Mouse (Mus musculus) E14TG2a.4 (cell line): ENCODE measurements around the gene Ninj1.

Source experiments
- H3K27me3 ChIP-seq: 2 replicates; pipeline ENCODE4 v1.6.1; 2014; ENCODE audit warnings: low read length, control low read depth; ENCODE audit not compliant: insufficient read depth
- H3K36me3 ChIP-seq: 2 replicates; pipeline ENCODE4 v1.6.1; 2014; ENCODE audit warnings: low read length, control low read depth; ENCODE audit not compliant: insufficient read depth
- H3K4me1 ChIP-seq: replicated peaks from 2 replicates; pipeline ENCODE4 v1.6.1; 2014; ENCODE audit warnings: low read depth, low read length, control low read depth
- H3K4me3 ChIP-seq: replicated peaks from 2 replicates; pipeline ENCODE4 v1.5.1; 2014; ENCODE audit warnings: mild to moderate bottlenecking, low read length
- H3K9me3 ChIP-seq: 2 replicates; pipeline ENCODE4 v1.6.1; 2014; ENCODE audit warnings: low read length, control low read depth
- CTCF ChIP-seq: conservative IDR thresholded peaks from 2 replicates; pipeline ENCODE4 v1.5.1; 2014; ENCODE audit warnings: low read length
- NANOG ChIP-seq: IDR thresholded peaks from 2 replicates; pipeline ENCODE4 v1.6.1; 2014; ENCODE audit warnings: borderline replicate concordance, low read length, mixed read lengths
- POU5F1 ChIP-seq: IDR thresholded peaks from 2 replicates; pipeline ENCODE4 v1.6.1; 2014; ENCODE audit warnings: low read length, borderline replicate concordance

Ninj1 gene

DNA sequence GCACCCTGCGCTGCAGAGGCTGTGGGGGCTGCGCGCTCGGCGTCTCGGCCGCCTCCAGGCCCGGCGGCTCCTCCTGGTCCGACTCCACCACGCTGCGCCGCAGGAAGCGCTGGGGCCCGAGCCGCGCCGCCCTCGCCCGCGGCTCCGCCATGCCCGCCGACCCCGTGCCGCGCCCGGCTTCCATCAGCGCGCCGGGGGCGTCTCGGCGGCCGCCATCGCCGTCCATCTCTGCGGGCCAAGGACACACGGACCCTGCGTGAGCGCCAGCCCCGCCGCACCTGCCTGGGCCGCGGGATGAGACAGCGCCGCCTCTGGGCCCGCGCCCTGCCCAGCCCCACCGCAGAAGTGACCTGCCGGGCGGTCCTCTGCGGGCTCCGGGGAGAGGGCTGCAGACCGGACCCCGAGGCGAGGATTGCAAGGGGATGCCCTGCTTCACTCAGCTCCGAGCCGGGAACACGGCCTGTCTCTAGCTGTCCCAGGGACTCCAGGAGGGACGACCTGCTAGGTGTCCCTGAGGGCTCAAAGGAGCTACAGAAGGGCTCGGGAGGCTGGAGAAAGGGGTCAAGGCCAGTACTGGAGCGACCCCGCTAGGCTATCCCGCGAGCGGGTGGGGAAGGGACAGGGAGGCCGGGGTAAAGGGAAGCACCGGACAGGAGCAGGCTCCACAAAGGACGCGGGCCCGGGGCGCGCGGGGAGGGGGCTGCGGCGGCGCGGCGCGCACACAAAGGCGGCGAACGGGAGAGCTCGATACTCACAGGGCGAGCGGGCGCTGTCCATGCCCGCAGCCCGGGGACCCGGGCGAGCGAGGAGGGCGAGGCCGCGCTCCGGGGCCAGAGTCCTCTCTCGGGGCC, 40.1 kb upstream of the Ninj1 start:
- Histone ChIP-seq H3K4me3 (peak overlapping the region; percentile 83), H3K36me3 (no peaks in the 10 kb centered on the region), H3K27me3 (peaks cover 87% of the 10 kb centered on the region), H3K4me1 (peaks cover 16% of the 10 kb centered on the region), H3K9me3 (no peaks in the 10 kb centered on the region)
- no peak for TF ChIP-seq CTCF
- TF ChIP-seq NANOG: no peak
- no peak for TF ChIP-seq POU5F1

DNA sequence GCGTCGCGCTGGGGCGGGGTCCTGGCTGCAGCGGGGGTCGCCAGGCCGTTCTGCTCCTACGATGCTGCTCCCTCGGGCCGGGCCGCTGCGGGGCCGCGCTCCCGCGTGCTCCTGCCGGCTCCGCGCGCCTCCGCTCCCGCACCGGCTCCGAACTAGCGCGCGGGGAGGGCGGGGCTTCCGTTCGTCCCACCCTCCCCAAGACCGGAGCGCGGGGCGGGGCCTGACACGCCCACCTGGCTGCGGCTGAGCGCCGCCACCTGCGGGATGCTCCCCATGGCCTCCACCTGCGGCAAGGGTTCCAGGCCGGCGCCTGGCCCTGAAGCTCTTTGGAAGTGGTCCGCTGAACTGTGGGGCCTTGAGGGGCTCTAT, 39.4 kb upstream of the Ninj1 start, which contains the start of gene Wnk2:
Gene Wnk2, minus strand, starts transcription at position 157 of the 369 bp plus-strand sequence.
- Histone ChIP-seq H3K4me3 (peak within 1 kb of the TSS; percentile 83), H3K36me3 (no peaks in the 10 kb centered on the region), H3K27me3 (peaks cover 81% of the 10 kb centered on the region), H3K9me3 (no peaks in the 10 kb centered on the region), H3K4me1 (peaks cover 16% of the 10 kb centered on the region)
- TF ChIP-seq POU5F1 (no peak), CTCF (no peak), NANOG (no peak)

DNA sequence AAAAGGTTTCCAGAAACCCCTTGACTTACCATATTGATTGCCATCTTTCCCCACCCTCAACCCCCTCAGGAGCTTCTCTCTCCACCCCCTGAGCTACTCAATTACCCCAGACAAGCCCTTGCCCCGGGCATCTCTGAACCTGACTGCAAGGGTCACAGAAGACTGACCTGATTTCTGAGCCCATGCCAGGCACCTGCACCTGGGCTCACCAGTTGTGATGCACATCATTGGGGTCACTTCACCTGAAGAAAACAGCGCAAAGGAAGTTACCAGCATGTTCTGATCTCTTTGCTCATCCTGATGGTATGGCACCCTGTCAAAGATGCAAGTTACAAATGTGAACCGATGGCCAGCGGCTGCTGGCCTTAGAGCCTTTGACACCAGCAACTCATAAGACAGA, 38.6 kb upstream of the Ninj1 start:
- Histone ChIP-seq H3K4me3 (no peak overlapping the region), H3K27me3 (peaks cover 74% of the 10 kb centered on the region)
- TF ChIP-seq NANOG (no peak), POU5F1 (no peak), CTCF (no peak)

DNA sequence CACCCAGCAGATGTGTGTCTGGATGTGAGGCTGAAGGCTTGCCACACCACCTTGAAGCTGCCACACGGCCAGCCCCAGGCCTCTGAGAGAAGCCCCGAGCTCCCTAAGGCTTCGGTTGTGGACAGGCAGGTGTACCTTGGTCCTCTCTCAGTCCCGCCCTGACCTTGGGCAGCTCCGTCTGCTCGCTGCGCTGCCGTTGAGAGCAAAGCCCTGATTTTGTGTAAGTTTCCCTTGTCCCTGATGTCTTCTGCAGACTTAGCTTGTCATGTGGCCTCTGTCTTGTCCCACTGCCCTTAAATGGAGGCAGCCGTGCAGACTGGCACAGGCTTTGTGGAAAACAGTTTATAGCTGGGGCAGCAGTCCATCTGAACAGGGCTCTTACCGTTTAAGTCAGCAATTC, 33.3 kb upstream of the Ninj1 start:
- H3K36me3 ChIP-seq: no peaks in the 10 kb centered on the region
- TF ChIP-seq POU5F1 (no peak), CTCF (no peak), NANOG (no peak)

More for the DNA sequence above, 38.6 kb upstream of the Ninj1 start:
- H3K4me1 ChIP-seq: peaks cover 16% of the 10 kb centered on the region
- no peaks in the 10 kb centered on the region for H3K9me3 ChIP-seq
- H3K36me3 ChIP-seq: no peaks in the 10 kb centered on the region

GRCm38 (mm10) chr13:49154621-49155020, 32.7 kb upstream of the Ninj1 start:
- TF ChIP-seq CTCF (no peak), POU5F1 (no peak), NANOG (no peak)
- H3K36me3 ChIP-seq: no peaks in the 10 kb centered on the region

More for the DNA sequence above, 33.3 kb upstream of the Ninj1 start:
- Histone ChIP-seq H3K4me3 (no peak overlapping the region), H3K27me3 (peaks cover 40% of the 10 kb centered on the region), H3K9me3 (no peaks in the 10 kb centered on the region), H3K4me1 (peaks cover 9% of the 10 kb centered on the region)

GRCm38 (mm10) chr13:49156645-49157044, 30.6 kb upstream of the Ninj1 start:
- H3K36me3 ChIP-seq: no peaks in the 10 kb centered on the region
- H3K4me1 ChIP-seq: peaks cover 19% of the 10 kb centered on the region
- H3K4me3 ChIP-seq: no peak overlapping the region
- H3K9me3 ChIP-seq: no peaks in the 10 kb centered on the region
- TF ChIP-seq CTCF (peak; percentile 99), NANOG (no peak), POU5F1 (no peak)
- H3K27me3 ChIP-seq: peaks cover 17% of the 10 kb centered on the region

More at GRCm38 (mm10) chr13:49154621-49155020, 32.7 kb upstream of the Ninj1 start:
- Histone ChIP-seq H3K9me3 (no peaks in the 10 kb centered on the region), H3K4me3 (no peak overlapping the region), H3K27me3 (peaks cover 34% of the 10 kb centered on the region), H3K4me1 (peaks cover 12% of the 10 kb centered on the region)

DNA sequence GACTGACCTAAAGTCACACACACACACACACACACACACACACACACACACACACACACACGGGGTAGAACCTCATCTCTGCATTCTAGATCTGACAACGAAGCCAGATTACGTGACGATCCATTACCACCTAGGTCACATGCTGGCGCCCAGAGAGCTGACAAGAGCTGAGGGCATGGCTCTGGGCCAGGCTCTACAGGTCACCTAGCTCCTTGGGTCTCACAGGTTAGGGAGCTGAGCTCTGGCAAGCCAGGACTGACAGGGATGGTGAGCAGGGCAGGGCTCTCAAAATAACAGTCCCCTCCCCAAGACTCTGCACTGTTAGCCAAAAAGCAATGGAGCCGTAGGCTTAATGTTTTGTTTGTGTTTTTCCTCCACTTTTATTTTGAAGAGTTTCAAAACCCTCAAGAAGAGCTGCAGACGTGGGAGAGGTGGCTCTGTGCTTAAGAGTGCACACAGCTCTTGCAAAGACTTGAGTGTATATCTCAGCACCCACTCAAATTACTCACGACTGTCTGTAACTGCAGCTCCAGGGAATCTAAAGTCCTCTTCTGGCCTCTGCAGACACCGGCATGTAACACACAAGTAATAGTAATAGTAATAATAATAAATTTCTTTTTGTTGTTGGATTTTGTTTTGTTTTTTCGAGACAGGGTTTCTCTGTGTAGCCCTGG, 29.1 kb upstream of the Ninj1 start:
- no peak for TF ChIP-seq POU5F1
- TF ChIP-seq CTCF: no peak
- no peak for TF ChIP-seq NANOG
- H3K4me1 ChIP-seq: peaks cover 19% of the 10 kb centered on the region
- H3K9me3 ChIP-seq: no peaks in the 10 kb centered on the region
- no peak overlapping the region for H3K4me3 ChIP-seq
- no peaks in the 10 kb centered on the region for H3K36me3 ChIP-seq
- peaks cover 17% of the 10 kb centered on the region for H3K27me3 ChIP-seq

DNA sequence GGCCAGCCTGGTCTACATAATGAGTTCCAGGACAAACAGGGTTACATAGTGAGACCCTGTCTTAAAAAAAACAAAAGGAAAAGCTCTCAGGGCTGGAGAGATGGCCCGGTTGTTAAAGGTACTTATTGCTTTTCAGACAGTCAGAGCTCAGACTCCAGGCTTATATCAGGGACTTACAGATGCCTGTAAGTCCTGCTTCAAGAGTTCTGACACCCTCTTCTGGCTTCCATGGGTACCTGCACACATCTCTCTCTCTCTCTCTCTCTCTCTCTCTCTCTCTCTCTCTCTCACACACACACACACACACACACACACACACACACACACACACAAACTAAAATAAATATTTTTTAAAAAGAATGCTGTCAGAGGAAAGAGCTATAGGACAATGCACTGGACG, 26.0 kb upstream of the Ninj1 start:
- H3K4me1 ChIP-seq: peaks cover 19% of the 10 kb centered on the region
- no peaks in the 10 kb centered on the region for H3K9me3 ChIP-seq
- H3K4me3 ChIP-seq: no peak overlapping the region
- no peaks in the 10 kb centered on the region for H3K36me3 ChIP-seq
- TF ChIP-seq CTCF (no peak), NANOG (no peak), POU5F1 (no peak)
- H3K27me3 ChIP-seq: peaks cover 13% of the 10 kb centered on the region
